14 mouse cellular contexts compared by ENCODE assay signal in genomic region chr1:39694756-39695155, GRCm38 (mm10). TPM values are rescaled to one million over a fixed set of nuclear protein-coding genes. Genes with fewer than 3 reads are reported as not detected.
"Had no signal": no experiment of that assay in that cellular context is flagged by ENCODE, and none has a peak within 500 bp of the region (broad histone marks: within the 10 kb centered on the region; RNA-seq: fewer than 3 reads in every experiment).

No protein-coding gene starts in this region.

- H3K4me2 ChIP-seq: limb, embryonic 13.5 days; midbrain, embryonic 12.5 days had no signal

- H3K9ac ChIP-seq: limb, embryonic 13.5 days; liver, embryonic 14.5 days; midbrain, embryonic 12.5 days had no signal

- H3K36me3 ChIP-seq: limb, embryonic 13.5 days; midbrain, embryonic 12.5 days had no signal

- H3K4me3 ChIP-seq: limb, embryonic 13.5 days; midbrain, embryonic 12.5 days had no signal

- H3K27me3 ChIP-seq: limb, embryonic 13.5 days had no signal

- DNase-seq: left cerebral cortex, postnatal 4 days; lung, adult 18-20 months; right cerebral cortex, postnatal 14 days; thymus, adult 2 months; thymus, postnatal 25 days had no signal

- ATAC-seq: inflammation-experienced regulatory T-cells, adult 6 months had no signal

- H3K9me3 ChIP-seq: limb, embryonic 13.5 days; midbrain, embryonic 12.5 days had no signal

- H3K27ac ChIP-seq: limb, embryonic 13.5 days; liver, embryonic 14.5 days; midbrain, embryonic 12.5 days; stomach, postnatal 0 days had no signal

RNA-seq across cellular contexts. Expression of gene Rfx8, which starts 26.0 kb away (rescaled TPM):
- total RNA-seq: left cerebral cortex, postnatal 10 days; megakaryocyte-erythroid progenitor cell, adult 5-6 weeks had no signal
- polyA plus RNA-seq: inflammation-experienced regulatory T-cells, adult 6 months; large intestine, adult 2 months had no signal

RNA-seq across cellular contexts. Expression of gene Creg2, which starts 43.5 kb away (rescaled TPM):
- total RNA-seq: liver, adult 2 months; megakaryocyte-erythroid progenitor cell, adult 5-6 weeks had no signal
- polyA plus RNA-seq: liver, adult 2 months had no signal
